8 mouse cellular contexts compared by ENCODE assay signal in the genomic region with DNA sequence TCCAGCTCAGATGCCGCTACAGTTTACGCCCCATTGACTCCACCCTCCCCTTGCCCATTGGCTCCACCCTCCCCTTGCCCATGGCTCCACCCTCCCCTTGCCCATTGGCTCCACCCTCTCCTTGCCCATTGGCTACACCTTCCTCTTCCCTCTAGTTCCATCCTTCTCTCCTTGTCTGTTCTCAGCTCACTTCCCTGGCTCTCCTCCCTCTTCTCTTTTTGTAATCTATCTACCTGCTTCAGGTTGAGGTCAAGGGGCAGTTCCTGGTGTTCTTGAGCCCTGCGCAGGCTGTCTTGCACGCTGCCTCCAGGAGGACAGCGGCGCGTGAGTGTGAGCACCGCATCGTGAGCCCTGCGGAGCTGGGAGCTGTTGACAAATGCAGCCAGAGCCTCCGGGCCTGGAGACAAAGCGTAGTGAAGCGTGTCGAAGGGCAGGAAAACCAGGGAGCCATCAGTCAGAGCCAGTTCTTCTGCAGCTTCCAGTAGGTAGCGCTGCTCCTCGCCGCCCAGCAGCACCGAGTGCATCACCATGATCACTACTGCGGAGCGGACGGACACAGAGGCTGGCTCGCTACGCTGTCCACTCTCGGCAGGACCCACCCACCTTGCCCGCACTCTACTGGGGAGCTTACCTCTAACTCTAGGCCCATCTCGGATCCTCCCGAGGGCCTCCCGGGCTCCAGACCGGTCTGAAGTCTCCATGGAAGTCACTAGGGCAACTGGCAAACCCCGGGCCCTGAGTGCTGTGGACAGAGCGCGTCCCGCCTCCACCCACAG. TPM values are rescaled to one million over a fixed set of nuclear protein-coding genes. Genes with fewer than 3 reads are reported as not detected.
DNase-seq lines count a peak whose midpoint lies in the region; ATAC-seq and TF ChIP-seq lines count a peak whose summit lies in the region.

No protein-coding gene starts in this region.

- peak; percentile 34 for TF ChIP-seq CTCF in left cerebral cortex, adult 2 months (IDR thresholded peaks at IDR 0.05)

- ATAC-seq in activated CD4-positive, CD25-positive, alpha-beta regulatory T cell, adult 4 months: peak; percentile 91

- intact Hi-C loops in left cerebral cortex, adult 2 months (cut with DNase I): loop anchor here (2.0 to 5.0 kb wide), 2 partner anchors 43 to 173 kb away; no protein-coding TSS in a partner anchor

- peak overlapping the region; percentile 62 for H3K4me3 ChIP-seq in left cerebral cortex, adult 2 months

- peak overlapping the region; percentile 83 for H3K27ac ChIP-seq in left cerebral cortex, adult 2 months

- peak; percentile 85 to 90 for DNase-seq in cerebellum, postnatal 25 days
- peak; percentile 64 to 65 for DNase-seq in frontal cortex, postnatal 36 days (ENCODE audit: low spot score in 2 of 2)
- peak; percentile 96 for DNase-seq in induced T-regulatory cell, adult 2 months (ENCODE audit: low read depth)
- DNase-seq in left cerebral cortex, adult 2 months (ENCODE audit: extremely low spot score in 1 of 2, low spot score in 2 of 2): peak; percentile 68
- peak; percentile 65 to 80 for DNase-seq in lung, postnatal 4 days
- peak; percentile 93 for DNase-seq in retina, postnatal 1 day
- DNase-seq in thymus, postnatal 4 days: peak; percentile 71

RNA-seq across cellular contexts. Expression of gene Gucy2e, which starts 1.4 kb away (rescaled TPM):
- polyA plus RNA-seq in activated CD4-positive, CD25-positive, alpha-beta regulatory T cell, adult 4 months (2017; shearing (Covaris generic)): under 1 TPM; 0.24 to 0.48 TPM
- 1 to 10 TPM; 1.0 to 1.3 TPM for total RNA-seq in left cerebral cortex, adult 2 months (2021)

RNA-seq across cellular contexts. Expression of gene Alox8, which starts 37.8 kb away (rescaled TPM):
- polyA plus RNA-seq in activated CD4-positive, CD25-positive, alpha-beta regulatory T cell, adult 4 months (2017; shearing (Covaris generic)): 1 to 10 TPM; 2.2 to 5.0 TPM
- 1 to 10 TPM; 6.1 to 6.4 TPM for total RNA-seq in left cerebral cortex, adult 2 months (2021)

Comparison
In these comparisons a context has a peak if more than half of its experiments do, and no peak if none do; other contexts are left out.
1. Peak in every context shown above with its lines: DNase-seq, ATAC-seq, H3K4me3 ChIP-seq and H3K27ac ChIP-seq.